Mouse (Mus musculus) limb, embryonic 12.5 days (tissue): ENCODE measurements around the gene Dab1. TPM values are rescaled to one million over a fixed set of nuclear protein-coding genes. Genes with fewer than 3 reads are reported as not detected.

Source experiments
- ATAC-seq: fragments of 200-750 bp; cut with Nextera tagmentation; 2 replicates; pipeline ENCODE4 v1.8.0; 2017; ENCODE audit warnings: low read depth, moderate TSS enrichment; ENCODE audit not compliant: insufficient number of reproducible peaks, insufficient read depth, low FRiP score, low TSS enrichment
- H3K27ac ChIP-seq: fragments of 300-500 bp; sonication (generic); 2 replicates; pipeline ENCODE4 v1.5.1; 2016; ENCODE audit warnings: mild to moderate bottlenecking, moderate library complexity
- H3K27me3 ChIP-seq: fragments of 300-500 bp; sonication (generic); 2 replicates; pipeline ENCODE4 v1.6.1; 2016; ENCODE audit warnings: mild to moderate bottlenecking, moderate library complexity
- H3K36me3 ChIP-seq: fragments of 300-500 bp; sonication (generic); 2 replicates; pipeline ENCODE4 v1.6.1; 2016; ENCODE audit warnings: mild to moderate bottlenecking, moderate library complexity
- H3K4me1 ChIP-seq: fragments of 300-500 bp; sonication (generic); replicated peaks from 2 replicates; pipeline ENCODE4 v1.6.1; 2016
- H3K4me2 ChIP-seq: fragments of 300-500 bp; sonication (generic); 2 replicates; pipeline ENCODE4 v1.6.1; 2016; ENCODE audit warnings: mild to moderate bottlenecking, moderate library complexity
- H3K4me3 ChIP-seq: fragments of 300-500 bp; sonication (generic); replicated peaks from 2 replicates; pipeline ENCODE4 v1.5.1; 2016; ENCODE audit warnings: mild to moderate bottlenecking
- H3K9ac ChIP-seq: fragments of 300-500 bp; sonication (generic); replicated peaks from 2 replicates; pipeline ENCODE4 v1.6.1; 2016; ENCODE audit warnings: mild to moderate bottlenecking, moderate library complexity
- H3K9me3 ChIP-seq: fragments of 300-500 bp; sonication (generic); 2 replicates; pipeline ENCODE4 v1.6.1; 2016; ENCODE audit warnings: mild to moderate bottlenecking, moderate library complexity
- WGBS: fragments of 180-500 bp; shearing (Covaris S2); methylation state at CpG from one replicate; pipeline ENCODE4 v1.1.7; 2016; 5-methylcytosine and 5-hydroxymethylcytosine counted together
- polyA plus RNA-seq: library from polyadenylated mRNA; unstranded; fragments of >200 nt; fragmentation: Nextera tagmentation; extraction: Ambion mirVana; gene quantifications from 2 replicates; pipeline ENCODE4 v1.2.1, GENCODE M21; 2016

Dab1 gene
- polyA plus RNA-seq, 1 experiment from 2014 or later, result 23.8 TPM

DNA sequence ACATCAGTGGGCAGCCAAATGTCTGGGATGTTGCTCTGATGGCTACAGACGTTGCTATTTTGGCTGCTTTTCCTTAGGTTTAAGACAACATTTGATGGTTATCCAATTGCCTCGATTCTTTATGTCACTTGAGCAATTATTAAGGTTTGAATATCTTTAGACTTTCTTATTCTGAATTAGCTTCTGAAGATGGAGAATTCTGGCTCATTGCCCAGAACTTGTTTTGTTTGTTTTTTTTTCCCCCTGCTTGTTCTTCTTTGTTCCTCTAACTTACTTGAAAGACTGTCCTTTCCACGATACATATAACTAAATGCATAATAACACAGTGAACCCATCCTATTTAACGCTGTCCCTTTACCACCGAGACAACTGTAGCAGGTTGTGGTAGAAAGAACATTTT, 707.1 kb downstream of the Dab1 start:
- no peaks in the 10 kb centered on the region for H3K36me3 ChIP-seq
- ATAC-seq, result no peak
- WGBS, result 87% methylated on average over 5 of the region's 5 CpGs
- no peaks in the 10 kb centered on the region for H3K4me1 ChIP-seq
- H3K27ac ChIP-seq, result no peak overlapping the region
- H3K27me3 ChIP-seq, result no peaks in the 10 kb centered on the region
- no peaks in the 10 kb centered on the region for H3K9me3 ChIP-seq
- H3K4me3 ChIP-seq, result no peak overlapping the region
- H3K9ac ChIP-seq, result no peak overlapping the region
- H3K4me2 ChIP-seq, result no peak overlapping the region

DNA sequence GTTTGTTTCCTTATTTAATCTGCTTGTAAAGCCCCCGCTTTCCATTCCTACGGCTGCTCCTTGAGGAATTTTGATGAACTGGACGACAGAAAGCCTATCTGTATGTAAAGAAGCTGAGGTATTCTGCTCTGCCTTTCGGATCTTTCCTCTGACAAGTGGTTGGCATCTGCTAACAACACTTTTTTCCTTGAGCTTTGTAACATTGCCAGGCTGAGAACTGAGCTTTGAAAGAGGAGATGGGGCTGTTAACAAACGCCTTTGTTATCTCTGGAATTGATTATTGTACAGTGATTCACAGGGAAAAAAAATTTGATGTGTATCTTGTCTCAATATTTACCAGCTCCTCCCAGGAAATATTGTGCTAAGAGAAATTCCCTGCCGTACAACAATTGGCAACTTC, 712.7 kb downstream of the Dab1 start:
- H3K9ac ChIP-seq, result no peak overlapping the region
- H3K36me3 ChIP-seq, result no peaks in the 10 kb centered on the region
- no peak for ATAC-seq
- 65% methylated on average over 6 of the region's 6 CpGs for WGBS
- no peaks in the 10 kb centered on the region for H3K9me3 ChIP-seq
- H3K4me1 ChIP-seq, result no peaks in the 10 kb centered on the region
- no peak overlapping the region for H3K27ac ChIP-seq
- no peak overlapping the region for H3K4me3 ChIP-seq
- H3K27me3 ChIP-seq, result no peaks in the 10 kb centered on the region
- no peak overlapping the region for H3K4me2 ChIP-seq

DNA sequence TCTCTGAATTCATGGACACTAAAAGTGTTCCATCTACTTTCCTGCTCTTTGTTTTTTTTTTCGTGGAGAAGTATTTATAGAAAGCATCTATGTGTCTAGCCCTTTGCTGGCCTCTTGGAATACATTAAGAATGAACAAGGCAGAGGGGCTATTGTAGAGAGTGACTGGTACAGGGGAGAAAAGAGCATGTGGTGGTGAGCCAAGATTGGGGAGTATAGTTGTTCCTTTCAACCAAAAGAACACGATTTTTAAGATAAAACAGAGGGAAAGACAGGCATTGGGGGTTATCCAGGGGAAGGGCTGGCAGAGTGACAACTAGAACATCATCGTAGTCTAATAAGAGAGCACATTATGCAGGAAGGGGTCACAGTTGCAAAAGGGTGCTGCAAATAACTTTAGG, 713.2 kb downstream of the Dab1 start:
- 72% methylated on average over 3 of the region's 3 CpGs for WGBS
- Histone ChIP-seq H3K4me2 (no peak overlapping the region), H3K27me3 (no peaks in the 10 kb centered on the region), H3K9me3 (no peaks in the 10 kb centered on the region), H3K36me3 (no peaks in the 10 kb centered on the region), H3K4me3 (no peak overlapping the region), H3K27ac (no peak overlapping the region), H3K4me1 (no peaks in the 10 kb centered on the region), H3K9ac (no peak overlapping the region)
- ATAC-seq, result no peak

DNA sequence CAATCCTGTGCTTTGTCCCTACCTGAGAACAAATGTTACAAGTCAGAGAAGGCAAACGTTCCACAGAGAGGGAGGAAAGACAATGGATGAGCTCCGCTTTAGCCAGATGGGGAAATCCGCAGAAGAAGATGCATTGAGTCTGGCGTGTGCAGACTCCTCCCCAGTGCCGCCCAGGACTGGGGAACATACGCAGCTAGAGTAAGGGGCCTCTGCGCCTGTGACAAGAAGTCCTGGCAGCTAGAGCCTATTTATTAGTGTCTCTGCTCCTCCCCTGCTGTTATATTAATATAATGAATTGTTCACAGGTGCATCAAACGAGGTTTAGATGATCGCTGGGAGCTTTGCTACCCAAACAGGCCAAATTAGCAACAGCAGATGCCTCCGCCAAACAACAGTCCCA, 718.1 kb downstream of the Dab1 start:
- no peak for ATAC-seq
- no peak overlapping the region for H3K4me2 ChIP-seq
- no peaks in the 10 kb centered on the region for H3K4me1 ChIP-seq
- no peak overlapping the region for H3K4me3 ChIP-seq
- H3K36me3 ChIP-seq, result no peaks in the 10 kb centered on the region
- H3K9me3 ChIP-seq, result no peaks in the 10 kb centered on the region
- H3K27me3 ChIP-seq, result no peaks in the 10 kb centered on the region
- H3K9ac ChIP-seq, result no peak overlapping the region
- H3K27ac ChIP-seq, result no peak overlapping the region
- WGBS, result 56% methylated on average over 10 of the region's 10 CpGs

DNA sequence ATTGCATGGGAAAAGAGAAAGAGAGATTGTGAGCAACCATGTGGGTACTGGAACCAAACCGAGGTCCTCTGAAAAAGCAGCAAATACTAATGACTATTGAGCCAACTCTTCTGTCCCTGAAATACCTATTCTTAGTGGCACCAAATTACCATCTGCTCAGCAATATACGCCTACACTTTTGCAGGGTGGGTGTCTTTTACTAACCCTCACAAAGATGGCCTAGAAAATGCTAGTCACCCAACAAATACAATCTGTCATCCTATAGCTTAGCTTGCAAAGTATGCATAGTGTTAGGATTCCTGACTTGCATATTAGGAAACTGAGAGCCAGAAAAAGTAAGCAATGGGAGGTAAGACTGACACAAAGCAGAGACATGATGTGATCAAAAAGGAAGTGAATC, 719.2 kb downstream of the Dab1 start:
- no peak overlapping the region for H3K9ac ChIP-seq
- H3K27me3 ChIP-seq, result no peaks in the 10 kb centered on the region
- no peak overlapping the region for H3K27ac ChIP-seq
- no peak for ATAC-seq
- H3K9me3 ChIP-seq, result no peaks in the 10 kb centered on the region
- no peaks in the 10 kb centered on the region for H3K4me1 ChIP-seq
- 88% methylated on average over 2 of the region's 2 CpGs for WGBS
- no peaks in the 10 kb centered on the region for H3K36me3 ChIP-seq
- H3K4me3 ChIP-seq, result no peak overlapping the region
- no peak overlapping the region for H3K4me2 ChIP-seq

DNA sequence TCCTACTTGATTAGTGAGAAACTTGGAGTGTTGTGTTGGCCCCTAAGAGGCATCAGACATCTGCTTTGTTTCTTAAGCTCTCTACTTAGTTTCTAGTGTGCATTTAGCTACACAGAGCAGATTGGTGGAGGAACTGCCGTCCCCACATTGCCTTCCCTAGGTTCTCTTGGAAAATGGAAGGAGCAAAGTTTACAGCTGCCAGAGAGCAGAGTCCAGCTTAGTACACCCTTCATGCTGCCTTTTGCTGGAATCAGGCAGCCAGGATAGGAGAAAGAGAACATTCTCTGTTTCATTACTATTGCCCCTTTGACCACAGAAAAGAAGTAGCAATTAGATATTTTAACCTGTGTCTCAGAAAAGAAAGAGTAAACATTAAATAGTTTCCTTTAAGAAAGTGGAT, 742.2 kb downstream of the Dab1 start:
- Histone ChIP-seq H3K27ac (no peak overlapping the region), H3K9me3 (no peaks in the 10 kb centered on the region), H3K4me3 (no peak overlapping the region), H3K4me2 (no peak overlapping the region), H3K4me1 (peaks cover 3% of the 10 kb centered on the region; the same call in 1 of the 2 replicates), H3K27me3 (peaks cover 20% of the 10 kb centered on the region), H3K36me3 (no peaks in the 10 kb centered on the region), H3K9ac (no peak overlapping the region)
- WGBS, result 94% methylated on average over 1 of the region's 1 CpGs
- ATAC-seq, result no peak

DNA sequence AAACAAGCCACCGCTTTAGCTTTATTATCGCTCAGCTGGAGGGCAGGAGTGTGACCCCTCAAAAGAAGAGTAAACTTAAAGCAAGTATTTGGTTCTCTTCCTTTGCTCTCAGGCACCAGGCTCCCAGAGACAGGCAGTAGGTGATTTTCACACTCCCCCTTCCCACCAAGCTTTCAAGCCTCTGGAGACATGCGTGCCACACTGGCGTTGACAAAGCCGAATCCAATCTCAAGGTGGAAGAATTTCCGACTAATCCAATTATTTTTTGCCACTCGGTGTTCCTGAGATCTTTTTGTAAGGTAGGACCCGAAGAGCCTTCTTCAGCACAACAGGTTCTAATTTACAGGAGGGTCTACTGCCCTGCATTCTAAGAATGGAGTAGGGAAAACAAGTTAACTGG, 747.3 kb downstream of the Dab1 start:
- H3K9me3 ChIP-seq, result no peaks in the 10 kb centered on the region
- H3K4me3 ChIP-seq, result peak overlapping the region; percentile 69
- 3% methylated on average over 8 of the region's 8 CpGs for WGBS
- no peak for ATAC-seq
- peak overlapping the region; percentile 65 for H3K9ac ChIP-seq
- peaks cover 68% of the 10 kb centered on the region for H3K27me3 ChIP-seq
- no peaks in the 10 kb centered on the region for H3K36me3 ChIP-seq
- H3K27ac ChIP-seq, result no peak overlapping the region
- peaks cover 23% of the 10 kb centered on the region for H3K4me1 ChIP-seq
- H3K4me2 ChIP-seq, result peak overlapping the region; percentile 94

DNA sequence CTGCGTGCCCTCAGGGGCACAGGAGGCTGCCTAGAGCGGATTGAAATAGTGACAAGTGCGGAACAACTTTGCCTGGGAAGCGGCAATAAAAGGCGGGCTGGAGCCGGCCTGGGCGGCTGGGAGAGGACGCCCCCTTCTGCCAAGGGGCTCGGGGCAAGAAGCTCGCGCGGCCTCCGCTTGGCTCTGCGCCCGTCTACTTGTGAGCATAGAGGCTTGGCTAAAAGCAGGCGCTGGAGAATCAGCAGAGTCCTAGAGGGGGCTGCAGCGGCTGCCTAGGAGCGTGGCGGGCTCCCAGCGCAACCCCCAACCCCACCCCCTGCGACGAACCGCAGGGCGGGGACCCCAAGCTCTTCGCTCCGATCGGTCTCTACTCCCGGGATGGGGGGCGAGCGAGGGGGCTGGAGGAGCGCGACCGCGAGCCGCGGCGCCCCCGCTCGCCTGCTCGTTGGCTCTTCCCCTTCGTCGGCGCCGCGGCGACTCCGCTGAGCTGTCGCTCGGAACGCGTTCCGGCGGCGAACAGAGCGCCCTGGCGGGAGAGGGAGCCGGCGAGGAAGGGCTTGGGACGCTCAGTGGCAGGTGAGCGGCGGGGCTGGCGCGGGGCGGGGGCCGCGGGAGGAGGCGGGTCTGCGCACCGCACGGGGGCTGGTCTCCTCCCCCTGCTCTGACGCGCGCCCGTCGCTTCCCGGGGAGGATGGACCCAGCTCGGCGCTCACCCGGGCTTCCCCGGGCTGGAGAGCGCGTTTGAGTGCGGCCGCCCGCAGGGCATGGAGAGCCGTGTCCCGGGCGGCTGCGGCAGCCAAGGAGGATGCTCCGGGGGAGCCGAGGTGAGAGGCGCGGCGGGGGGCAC, 748.0 kb downstream of the Dab1 start:
- Histone ChIP-seq H3K9ac (peak overlapping the region; percentile 65), H3K36me3 (no peaks in the 10 kb centered on the region), H3K4me1 (peaks cover 23% of the 10 kb centered on the region), H3K4me3 (peak overlapping the region; percentile 69), H3K27ac (peak overlapping the region; percentile 53), H3K9me3 (no peaks in the 10 kb centered on the region), H3K4me2 (peak overlapping the region; percentile 94), H3K27me3 (peaks cover 72% of the 10 kb centered on the region)
- under 1% methylated on average over 84 of the region's 94 CpGs for WGBS
- peak; percentile 77 for ATAC-seq

DNA sequence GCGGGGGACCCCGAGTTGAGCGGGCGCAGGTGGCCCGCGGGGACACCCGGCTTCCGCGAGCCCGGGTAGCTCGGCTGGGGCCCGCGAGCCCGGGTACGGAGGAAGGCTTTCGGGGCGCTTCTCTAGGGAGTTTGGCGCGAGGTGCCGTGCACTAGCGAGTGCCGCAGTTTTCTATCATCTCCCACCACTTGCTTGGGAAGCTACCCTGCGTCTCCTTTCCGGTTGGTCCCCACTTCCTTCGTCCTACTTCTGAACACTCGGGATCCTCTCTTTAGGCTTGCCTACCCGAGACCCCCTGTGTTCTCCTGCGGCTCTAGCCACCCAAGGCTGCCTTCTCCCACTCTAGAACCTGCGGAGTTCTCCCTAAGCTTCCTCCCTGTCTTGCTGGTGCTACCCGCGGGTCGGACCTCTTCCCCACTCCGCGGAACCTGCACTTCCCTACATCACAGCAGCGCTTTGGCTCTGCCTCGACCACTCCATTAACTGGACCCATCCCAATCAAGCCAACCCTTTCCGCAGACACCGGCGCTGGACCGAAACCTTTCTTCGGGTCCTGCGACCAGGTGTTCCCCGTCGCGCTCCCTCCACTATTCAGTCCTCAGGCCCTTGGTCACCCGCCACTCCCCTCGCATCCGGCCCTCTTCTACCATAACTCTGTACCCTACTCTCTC, 748.7 kb downstream of the Dab1 start:
- H3K27ac ChIP-seq, result peak overlapping the region; percentile 53
- WGBS, result 1% methylated on average over 48 of the region's 48 CpGs
- no peaks in the 10 kb centered on the region for H3K9me3 ChIP-seq
- peaks cover 23% of the 10 kb centered on the region for H3K4me1 ChIP-seq
- H3K4me3 ChIP-seq, result peak overlapping the region; percentile 69
- H3K36me3 ChIP-seq, result no peaks in the 10 kb centered on the region
- H3K9ac ChIP-seq, result peak overlapping the region; percentile 65
- H3K27me3 ChIP-seq, result peaks cover 73% of the 10 kb centered on the region
- peak; percentile 30; the same call in 1 of the 2 replicates for ATAC-seq
- H3K4me2 ChIP-seq, result peak overlapping the region; percentile 94

DNA sequence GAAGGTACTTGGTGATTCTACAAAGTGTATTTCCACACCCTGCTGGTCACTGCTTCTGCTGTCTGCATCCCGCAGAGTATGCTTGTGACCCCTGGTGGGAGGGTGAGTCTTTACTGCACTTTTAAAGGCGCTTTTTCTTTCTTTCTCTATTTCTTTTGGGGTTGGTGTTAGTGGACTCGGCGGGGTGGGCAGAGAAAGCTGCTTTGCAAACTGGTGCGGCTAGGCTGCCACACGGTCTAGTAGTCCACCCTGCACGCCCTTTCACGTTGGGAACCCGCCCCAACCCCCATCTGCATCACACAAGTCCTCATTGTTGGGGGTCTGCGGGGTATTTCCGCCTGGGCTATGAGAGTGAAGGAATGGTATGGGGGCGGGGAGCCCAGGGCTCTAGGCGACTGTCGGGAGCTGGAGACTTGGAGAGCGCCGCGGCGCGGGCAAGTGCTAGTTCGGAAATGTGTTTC, 749.4 kb downstream of the Dab1 start:
- Histone ChIP-seq H3K4me1 (peaks cover 23% of the 10 kb centered on the region), H3K4me2 (peak overlapping the region; percentile 94), H3K27ac (peak overlapping the region; percentile 53; the same call in 1 of the 2 replicates), H3K9ac (peak overlapping the region; percentile 65; the same call in 1 of the 2 replicates), H3K9me3 (no peaks in the 10 kb centered on the region), H3K36me3 (no peaks in the 10 kb centered on the region), H3K27me3 (peaks cover 70% of the 10 kb centered on the region), H3K4me3 (peak overlapping the region; percentile 69)
- peak; percentile 76 for ATAC-seq
- 0% methylated on average over 20 of the region's 20 CpGs for WGBS

DNA sequence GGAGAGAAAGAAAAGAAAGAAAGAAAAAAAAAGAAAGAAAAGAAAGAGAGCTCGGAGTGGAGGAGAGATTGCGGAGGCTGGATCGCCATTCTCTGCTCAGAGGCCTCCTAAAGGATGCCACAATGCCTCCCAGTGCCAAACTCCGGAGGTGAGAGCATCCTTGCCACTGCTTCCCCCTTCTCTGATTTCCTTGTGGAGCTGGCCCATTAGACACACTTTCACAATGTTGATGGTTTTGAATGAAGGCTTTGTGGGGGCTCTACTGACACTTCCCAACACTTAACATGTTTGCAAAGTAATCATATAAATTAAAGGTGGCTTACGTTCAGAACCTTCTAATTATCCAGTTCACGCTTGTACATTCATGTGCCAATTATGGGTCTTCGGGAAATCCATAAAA, 749.9 kb downstream of the Dab1 start:
- Histone ChIP-seq H3K4me2 (peak overlapping the region; percentile 94), H3K9me3 (no peaks in the 10 kb centered on the region), H3K27me3 (peaks cover 70% of the 10 kb centered on the region), H3K9ac (no peak overlapping the region; the same call in 1 of the 2 replicates), H3K4me1 (peaks cover 23% of the 10 kb centered on the region), H3K36me3 (no peaks in the 10 kb centered on the region), H3K4me3 (peak overlapping the region; percentile 69), H3K27ac (no peak overlapping the region)
- 8% methylated on average over 7 of the region's 7 CpGs for WGBS
- ATAC-seq, result no peak
